Comparison of ENCODE assay signal across 10 mouse cellular contexts in genomic region chr2:26585713-26586112, GRCm38 (mm10). TPM values are rescaled to one million over a fixed set of nuclear protein-coding genes. Genes with fewer than 3 reads are reported as not detected.
DNase-seq lines count a peak whose midpoint lies in the region; ATAC-seq and TF ChIP-seq lines count a peak whose summit lies in the region.
"Had no signal": no experiment of that assay in that cellular context is flagged by ENCODE, and none has a peak within 500 bp of the region (broad histone marks: within the 10 kb centered on the region; RNA-seq: fewer than 3 reads in every experiment).

No protein-coding gene starts in this region.

- no peak overlapping the region for H3K4me2 ChIP-seq in forebrain, embryonic 13.5 days
- H3K4me2 ChIP-seq in intestine, embryonic 14.5 days (ENCODE audit: low read length): no peak overlapping the region
- no peak overlapping the region for H3K4me2 ChIP-seq in neural tube, embryonic 13.5 days

- no peaks in the 10 kb centered on the region for H3K27me3 ChIP-seq in forebrain, embryonic 13.5 days
- H3K27me3 ChIP-seq in intestine, embryonic 14.5 days (replicated peaks; ENCODE audit: control insufficient read depth, insufficient read depth, low read length): no peaks in the 10 kb centered on the region
- H3K27me3 ChIP-seq in neural tube, embryonic 13.5 days: no peaks in the 10 kb centered on the region

- peak overlapping the region; percentile 83 for H3K4me3 ChIP-seq in left cerebral cortex, adult 2 months
- H3K4me3 ChIP-seq in forebrain, embryonic 13.5 days: peak overlapping the region; percentile 55
- peak overlapping the region; percentile 21 for H3K4me3 ChIP-seq in intestine, embryonic 14.5 days (ENCODE audit: low read depth, low read length)
- H3K4me3 ChIP-seq in neural tube, embryonic 13.5 days: peak overlapping the region; percentile 51

- H3K9me3 ChIP-seq in forebrain, embryonic 13.5 days (replicated peaks): no peaks in the 10 kb centered on the region
- H3K9me3 ChIP-seq in intestine, embryonic 14.5 days (ENCODE audit: control insufficient read depth, low read length): no peaks in the 10 kb centered on the region
- H3K9me3 ChIP-seq in neural tube, embryonic 13.5 days: no peaks in the 10 kb centered on the region

- 68% methylated on average over 6 of the region's 6 CpGs for WGBS in forebrain, embryonic 13.5 days
- WGBS in intestine, embryonic 14.5 days: 59% methylated on average over 6 of the region's 6 CpGs
- WGBS in neural tube, embryonic 13.5 days: 65% methylated on average over 6 of the region's 6 CpGs

- no peaks in the 10 kb centered on the region for H3K36me3 ChIP-seq in forebrain, embryonic 13.5 days (ENCODE audit: poor library complexity, severe bottlenecking)
- no peaks in the 10 kb centered on the region for H3K36me3 ChIP-seq in intestine, embryonic 14.5 days (ENCODE audit: control insufficient read depth, insufficient read depth, low read length)
- H3K36me3 ChIP-seq in neural tube, embryonic 13.5 days: no peaks in the 10 kb centered on the region

- no peak for DNase-seq in left cerebral cortex, adult 2 months (ENCODE audit: extremely low spot score in 1 of 2, low spot score in 2 of 2)
- no peak for DNase-seq in left cerebral cortex, adult 11 months (ENCODE audit: low spot score)
- no peak for DNase-seq in intestine, embryonic 14.5 days (ENCODE audit: low spot score)
- no peak for DNase-seq in ovary, postnatal 14 days (ENCODE audit: low spot score)
- DNase-seq in cerebellum, postnatal 4 days (ENCODE audit: low spot score in 2 of 2): no peak
- no peak for DNase-seq in thymus, postnatal 36 days
- DNase-seq: adrenal gland, postnatal 25 days had no signal

- H3K27ac ChIP-seq in left cerebral cortex, adult 2 months: no peak overlapping the region; the same call in 1 of the 2 replicates
- peak overlapping the region; percentile 19; the same call in 1 of the 2 replicates for H3K27ac ChIP-seq in forebrain, embryonic 13.5 days
- H3K27ac ChIP-seq in intestine, embryonic 14.5 days (ENCODE audit: low read depth): peak overlapping the region; percentile 16
- H3K27ac ChIP-seq in neural tube, embryonic 13.5 days (replicated peaks): peak overlapping the region; percentile 63

- ATAC-seq in forebrain, embryonic 13.5 days: no peak
- ATAC-seq in intestine, embryonic 14.5 days (replicated peaks; ENCODE audit: low FRiP score, low TSS enrichment, low read depth): no peak
- no peak for ATAC-seq in neural tube, embryonic 13.5 days (ENCODE audit: low read depth)

- intact Hi-C loops in left cerebral cortex, adult 2 months (cut with DNase I): no loop called here

- peaks cover 15% of the 10 kb centered on the region; the same call in 1 of the 2 replicates for H3K4me1 ChIP-seq in forebrain, embryonic 13.5 days
- H3K4me1 ChIP-seq in intestine, embryonic 14.5 days (replicated peaks; ENCODE audit: control insufficient read depth, insufficient read depth, low read length): 0 out of 2 replicates have a peak, but pooled peaks cover 4% of the 10 kb centered on the region
- peaks cover 8% of the 10 kb centered on the region; the same call in 1 of the 2 replicates for H3K4me1 ChIP-seq in neural tube, embryonic 13.5 days (replicated peaks)

- H3K9ac ChIP-seq in forebrain, embryonic 13.5 days: 0 out of 2 replicates have a peak overlapping the region, but pooled peaks have one; percentile 18
- H3K9ac ChIP-seq in intestine, embryonic 14.5 days (ENCODE audit: low read length): peak overlapping the region; percentile 44
- H3K9ac ChIP-seq in neural tube, embryonic 13.5 days: peak overlapping the region; percentile 27

- no peak for TF ChIP-seq CTCF in left cerebral cortex, adult 2 months (IDR thresholded peaks at IDR 0.05)

RNA-seq across cellular contexts. Expression of gene Gm20532, which starts 0.7 kb away (rescaled TPM):
- total RNA-seq in left cerebral cortex, adult 2 months (2021): not detected
- polyA plus RNA-seq in forebrain, embryonic 13.5 days (2015; fragmentation: Nextera tagmentation; extraction: Ambion mirVana): not detected in 2 replicates
- not detected in 2 replicates for polyA plus RNA-seq in intestine, embryonic 14.5 days (2014; fragmentation: Nextera tagmentation; extraction: Ambion mirVana)
- not detected in 2 replicates for polyA plus RNA-seq in neural tube, embryonic 13.5 days (2015; fragmentation: Nextera tagmentation; extraction: Ambion mirVana)
- total RNA-seq: adrenal gland, postnatal 25 days; layer of hippocampus, postnatal 25 days had no signal

RNA-seq across cellular contexts. Expression of gene Egfl7, which starts 5.9 kb away (rescaled TPM):
- 10 to 100 TPM; 62.4 to 67.4 TPM for total RNA-seq in left cerebral cortex, adult 2 months (2021)
- 50.2 and 55.8 TPM in 2 replicates for polyA plus RNA-seq in forebrain, embryonic 13.5 days (2015; fragmentation: Nextera tagmentation; extraction: Ambion mirVana)
- 129 and 135 TPM in 2 replicates for polyA plus RNA-seq in intestine, embryonic 14.5 days (2014; fragmentation: Nextera tagmentation; extraction: Ambion mirVana)
- polyA plus RNA-seq in neural tube, embryonic 13.5 days (2015; fragmentation: Nextera tagmentation; extraction: Ambion mirVana): 78.3 and 82.0 TPM in 2 replicates

RNA-seq across cellular contexts. Expression of gene Agpat2, which starts 18.5 kb away (rescaled TPM):
- 1 to 10 TPM; 1.3 to 1.8 TPM for total RNA-seq in left cerebral cortex, adult 2 months (2021)
- polyA plus RNA-seq in forebrain, embryonic 13.5 days (2015; fragmentation: Nextera tagmentation; extraction: Ambion mirVana): 2.5 and 3.6 TPM in 2 replicates
- 47.5 and 53.8 TPM in 2 replicates for polyA plus RNA-seq in intestine, embryonic 14.5 days (2014; fragmentation: Nextera tagmentation; extraction: Ambion mirVana)
- 6.0 and 7.4 TPM in 2 replicates for polyA plus RNA-seq in neural tube, embryonic 13.5 days (2015; fragmentation: Nextera tagmentation; extraction: Ambion mirVana)

RNA-seq across cellular contexts. Expression of gene Fam69b, which starts 42.5 kb away (rescaled TPM):
- 10 to 100 TPM; 72.4 to 78.9 TPM for total RNA-seq in left cerebral cortex, adult 2 months (2021)
- 81.9 and 89.4 TPM in 2 replicates for polyA plus RNA-seq in forebrain, embryonic 13.5 days (2015; fragmentation: Nextera tagmentation; extraction: Ambion mirVana)
- polyA plus RNA-seq in intestine, embryonic 14.5 days (2014; fragmentation: Nextera tagmentation; extraction: Ambion mirVana): 39.7 and 41.3 TPM in 2 replicates
- 91.8 and 101 TPM in 2 replicates for polyA plus RNA-seq in neural tube, embryonic 13.5 days (2015; fragmentation: Nextera tagmentation; extraction: Ambion mirVana)

Comparison
In these comparisons a context has a peak if more than half of its experiments do, and no peak if none do; other contexts are left out.
1. H3K4me3 ChIP-seq: peak in every context shown above with its lines; median percentile 83 in left cerebral cortex, adult 2 months; 55 in forebrain, embryonic 13.5 days; 51 in neural tube, embryonic 13.5 days; 21 in intestine, embryonic 14.5 days.